In the genomic region with DNA sequence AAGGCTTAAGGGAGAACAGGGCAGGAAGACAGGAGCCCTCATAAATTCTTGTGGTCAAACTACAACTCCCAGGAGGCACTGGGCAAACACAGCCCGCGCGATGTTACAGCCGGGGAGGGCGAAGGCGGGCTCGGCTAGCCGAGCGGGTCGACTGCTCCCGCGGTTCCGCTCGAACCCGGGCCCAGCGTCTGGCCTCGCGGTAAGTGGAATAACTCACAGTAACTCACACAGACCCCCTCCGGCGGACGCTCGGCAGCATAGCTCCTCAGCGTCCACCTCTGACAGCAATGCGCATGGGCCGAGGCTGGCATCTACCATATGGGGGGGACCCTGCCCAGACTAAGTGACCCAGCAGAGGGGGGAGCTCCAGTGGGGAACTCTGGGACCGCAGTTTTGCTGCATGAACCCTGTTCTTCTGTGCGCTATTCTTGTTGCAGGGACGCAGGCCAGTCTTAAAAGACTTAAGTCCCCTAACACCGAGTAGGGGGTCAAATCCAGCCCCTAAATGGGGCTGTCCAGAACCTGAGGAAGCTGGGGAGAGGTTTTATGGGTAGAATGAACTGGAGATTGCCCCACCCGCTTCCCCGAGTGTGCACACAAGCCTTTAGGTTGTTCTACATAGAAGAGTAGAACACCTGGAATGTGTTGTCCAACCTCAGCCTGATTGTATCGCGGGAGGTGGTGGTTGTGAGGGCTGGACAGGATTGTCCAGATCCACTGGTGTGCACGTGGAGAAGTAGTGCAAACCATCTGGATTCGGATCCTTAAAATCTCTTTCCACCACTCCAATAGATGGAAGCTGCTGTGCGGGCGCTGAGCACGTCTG, we compare ENCODE assay signal across 7 mouse cellular contexts. TPM values are rescaled to one million over a fixed set of nuclear protein-coding genes. Genes with fewer than 3 reads are reported as not detected.
A peak's percentile ranks its signal among the peaks of the same experiment; 100 is the strongest.
DNase-seq lines count a peak whose midpoint lies in the region; ATAC-seq and TF ChIP-seq lines count a peak whose summit lies in the region.

A gene (plus strand): TSS at position 112 of the 826 bp plus-strand sequence.

- peak within 1 kb of the TSS; percentile 77 for H3K4me3 ChIP-seq in intestine, embryonic 16.5 days (ENCODE audit: low read length)
- peak within 1 kb of the TSS; percentile 70 for H3K4me3 ChIP-seq in midbrain, embryonic 11.5 days (ENCODE audit: low read depth, low read length)
- peak within 1 kb of the TSS; percentile 94 for H3K4me3 ChIP-seq in small intestine, adult 2 months (ENCODE audit: low read depth, low read length)

- 6% methylated on average over 38 of the region's 38 CpGs for WGBS in intestine, embryonic 16.5 days
- WGBS in midbrain, embryonic 11.5 days = 9% methylated on average over 38 of the region's 38 CpGs
- WGBS in small intestine, adult 2 months = 5% methylated on average over 38 of the region's 38 CpGs

- no peak for TF ChIP-seq CTCF in small intestine, adult 2 months (IDR thresholded peaks at IDR 0.05; ENCODE audit: extremely low read depth, insufficient read length, insufficient replicate concordance, low read depth, low read length)

- peak within 1 kb of the TSS; percentile 77 for H3K27ac ChIP-seq in intestine, embryonic 16.5 days (ENCODE audit: low read length)
- H3K27ac ChIP-seq in midbrain, embryonic 11.5 days (ENCODE audit: low read depth, low read length) = peak within 1 kb of the TSS; percentile 52
- H3K27ac ChIP-seq in small intestine, adult 2 months (ENCODE audit: insufficient read depth, low read depth, low read length) = peak within 1 kb of the TSS; percentile 36

- H3K9me3 ChIP-seq in intestine, embryonic 16.5 days (ENCODE audit: control insufficient read depth, low read length) = no peaks in the 10 kb centered on the region
- no peaks in the 10 kb centered on the region for H3K9me3 ChIP-seq in midbrain, embryonic 11.5 days (ENCODE audit: control insufficient read depth, low read length)

- peak; percentile 84 for ATAC-seq in intestine, embryonic 16.5 days
- ATAC-seq in midbrain, embryonic 11.5 days (ENCODE audit: low FRiP score) = peak; percentile 88

- intact Hi-C loops in left cerebral cortex, postnatal 36 days (cut with DNase I) = no loop called here

- peak; percentile 64 for TF ChIP-seq POLR2A in small intestine, adult 2 months (IDR thresholded peaks at IDR 0.05; ENCODE audit: low read depth, low read length)

- peak within 1 kb of the TSS; percentile 83 for H3K9ac ChIP-seq in intestine, embryonic 16.5 days (ENCODE audit: low read depth, low read length)
- H3K9ac ChIP-seq in midbrain, embryonic 11.5 days (ENCODE audit: low read length) = peak within 1 kb of the TSS; percentile 90

- H3K36me3 ChIP-seq in intestine, embryonic 16.5 days (ENCODE audit: control insufficient read depth, insufficient read depth, low read length) = peaks cover 27% of the 10 kb centered on the region
- peaks cover 12% of the 10 kb centered on the region; the same call in 1 of the 2 replicates for H3K36me3 ChIP-seq in midbrain, embryonic 11.5 days (ENCODE audit: control insufficient read depth, insufficient read depth, low read length)
- peaks cover 22% of the 10 kb centered on the region for H3K36me3 ChIP-seq in small intestine, adult 2 months (ENCODE audit: control insufficient read depth, insufficient read depth, low read length)

- H3K4me1 ChIP-seq in intestine, embryonic 16.5 days (ENCODE audit: control insufficient read depth, insufficient read depth, low read length) = peaks cover 20% of the 10 kb centered on the region
- peaks cover 5% of the 10 kb centered on the region for H3K4me1 ChIP-seq in midbrain, embryonic 11.5 days (ENCODE audit: control insufficient read depth, insufficient read depth, low read length)
- H3K4me1 ChIP-seq in small intestine, adult 2 months (ENCODE audit: control insufficient read depth, insufficient read depth, insufficient read length, low read length) = peaks cover 15% of the 10 kb centered on the region

- H3K27me3 ChIP-seq in intestine, embryonic 16.5 days (replicated peaks; ENCODE audit: control insufficient read depth, insufficient read depth, low read length) = no peaks in the 10 kb centered on the region
- H3K27me3 ChIP-seq in midbrain, embryonic 11.5 days (ENCODE audit: control insufficient read depth, insufficient read depth, low read length) = no peaks in the 10 kb centered on the region
- no peaks in the 10 kb centered on the region for H3K27me3 ChIP-seq in small intestine, adult 2 months (ENCODE audit: control insufficient read depth, insufficient read depth, low read length)

- peak; percentile 87 for DNase-seq in adrenal gland, adult 2 months
- peak; percentile 67 for DNase-seq in embryo, embryonic 11.5 days (ENCODE audit: low read depth, low spot score)
- DNase-seq in gastrocnemius, postnatal 4 days (ENCODE audit: low spot score in 2 of 2) = peak; percentile 70 to 78
- peak; percentile 79 to 84 for DNase-seq in left cerebral cortex, postnatal 36 days (ENCODE audit: low spot score in 2 of 2)
- DNase-seq in midbrain, embryonic 11.5 days (ENCODE audit: low spot score, missing footprints) = peak; percentile 97

- H3K4me2 ChIP-seq in intestine, embryonic 16.5 days (ENCODE audit: low read depth, low read length) = peak within 1 kb of the TSS; percentile 93
- peak within 1 kb of the TSS; percentile 86 for H3K4me2 ChIP-seq in midbrain, embryonic 11.5 days

RNA-seq across cellular contexts. Expression of the gene that starts here (rescaled TPM):
- total RNA-seq in adrenal gland, adult 2 months (2021) = 100 to 1,000 TPM; 122 to 138 TPM
- 164 and 166 TPM in 2 replicates for polyA plus RNA-seq in adrenal gland, adult 2 months (2012; rRNA removed)
- 10 to 100 TPM; 84.7 to 92.3 TPM for total RNA-seq in gastrocnemius, postnatal 4 days (2021)
- polyA plus RNA-seq in intestine, embryonic 16.5 days (2015; fragmentation: Nextera tagmentation; extraction: Ambion mirVana) = 184 and 198 TPM in 2 replicates
- 10 to 100 TPM; 36.4 to 46.4 TPM for total RNA-seq in left cerebral cortex, postnatal 36 days (2021)
- polyA plus RNA-seq in midbrain, embryonic 11.5 days (2014; fragmentation: Nextera tagmentation; extraction: Ambion mirVana) = 96.5 and 107 TPM in 2 replicates
- 54.4 and 68.3 TPM in 2 replicates for polyA plus RNA-seq in small intestine, adult 2 months (2012; rRNA removed)

Comparison
In these comparisons a context has a peak if more than half of its experiments do, and no peak if none do; other contexts are left out.
1. Peak in every context shown above with its lines: DNase-seq, ATAC-seq, H3K4me3 ChIP-seq and H3K27ac ChIP-seq.